Mouse (Mus musculus) liver, adult (tissue): ENCODE data around the gene Psmb9.

Source experiments
- GATA4 ChIP-seq: IDR thresholded peaks from 2 replicates; pipeline ENCODE4 v1.6.1; 2014; ENCODE audit warnings: mild to moderate bottlenecking, low read length; ENCODE audit not compliant: insufficient replicate concordance

Gene Psmb9

GRCm38 (mm10) chr17:34169279-34169678 lies 18.3 kb downstream of the Psmb9 start:
- no peak for TF ChIP-seq GATA4

GRCm38 (mm10) chr17:34165033-34165730 lies 22.4 kb downstream of the Psmb9 start:
- TF ChIP-seq GATA4 = no peak

GRCm38 (mm10) chr17:34164202-34164895 lies 23.2 kb downstream of the Psmb9 start:
- no peak for TF ChIP-seq GATA4

- TF ChIP-seq GATA4 = no peak
Measured at GRCm38 (mm10) chr17:34155534-34155933, 32.0 kb downstream of the Psmb9 start.

GRCm38 (mm10) chr17:34152923-34153322 lies 34.6 kb downstream of the Psmb9 start, which contains the start of gene H2-DMb1:
H2-DMb1 (plus strand) TSS chr17:34153072.
- TF ChIP-seq GATA4 = no peak

- TF ChIP-seq GATA4 = no peak
Measured at GRCm38 (mm10) chr17:34144960-34145371, 42.6 kb downstream of the Psmb9 start.

GRCm38 (mm10) chr17:34143461-34143860 lies 44.1 kb downstream of the Psmb9 start:
- TF ChIP-seq GATA4 = no peak

- TF ChIP-seq GATA4 = no peak
Measured at GRCm38 (mm10) chr17:34143033-34143432, 44.5 kb downstream of the Psmb9 start, which contains the start of gene H2-DMb2. H2-DMb2 (plus strand) TSS chr17:34143307.

GRCm38 (mm10) chr17:34142456-34143010 lies 45.0 kb downstream of the Psmb9 start:
- TF ChIP-seq GATA4 = no peak

- no peak for TF ChIP-seq GATA4
Measured at GRCm38 (mm10) chr17:34141448-34141847, 46.1 kb downstream of the Psmb9 start.

- TF ChIP-seq GATA4 = no peak
Measured at GRCm38 (mm10) chr17:34140240-34140639, 47.3 kb downstream of the Psmb9 start.

- no peak for TF ChIP-seq GATA4
Measured at GRCm38 (mm10) chr17:34139416-34139815, 48.1 kb downstream of the Psmb9 start.

GRCm38 (mm10) chr17:34138655-34139054 lies 48.9 kb downstream of the Psmb9 start:
- no peak for TF ChIP-seq GATA4

- no peak for TF ChIP-seq GATA4
Measured at GRCm38 (mm10) chr17:34137601-34138000, 50.0 kb downstream of the Psmb9 start.

- TF ChIP-seq GATA4 = no peak
Measured at GRCm38 (mm10) chr17:34135297-34136224, 52.0 kb downstream of the Psmb9 start.

- no peak for TF ChIP-seq GATA4
Measured at GRCm38 (mm10) chr17:34134451-34134850, 53.1 kb downstream of the Psmb9 start.

GRCm38 (mm10) chr17:34133289-34133688 lies 54.3 kb downstream of the Psmb9 start:
- TF ChIP-seq GATA4 = no peak
